Mouse (Mus musculus) limb, embryonic 11.5 days (tissue): ENCODE data around the gene Fam214a. TPM values are rescaled to one million over a fixed set of nuclear protein-coding genes. Genes with fewer than 3 reads are reported as not detected.

Experiments
- ATAC-seq: fragments of 200-750 bp; cut with Nextera tagmentation; 2 replicates; pipeline ENCODE4 v1.8.0; 2017; ENCODE audit warnings: low read depth; ENCODE audit not compliant: insufficient number of reproducible peaks, low FRiP score, low TSS enrichment
- DNase-seq: peaks from one replicate; pipeline ENCODE4 v3.0.0-alpha.2; 2015; ENCODE audit warnings: low spot score
- H3K27ac ChIP-seq: fragments of 300-500 bp; sonication (generic); replicated peaks from 2 replicates; pipeline ENCODE4 v1.5.1; 2014; ENCODE audit warnings: low read depth, mild to moderate bottlenecking, low read length
- H3K27me3 ChIP-seq: fragments of 300-500 bp; sonication (generic); 2 replicates; pipeline ENCODE4 v1.6.1; 2014; ENCODE audit warnings: mild to moderate bottlenecking, low read length, mixed read lengths; ENCODE audit not compliant: control insufficient read depth, insufficient read depth
- H3K36me3 ChIP-seq: fragments of 300-500 bp; sonication (generic); 2 replicates; pipeline ENCODE4 v1.6.1; 2014; ENCODE audit warnings: mild to moderate bottlenecking, low read length, moderate library complexity, mixed read lengths; ENCODE audit not compliant: control insufficient read depth, insufficient read depth
- H3K4me1 ChIP-seq: fragments of 300-500 bp; sonication (generic); 2 replicates; pipeline ENCODE4 v1.6.1; 2014; ENCODE audit warnings: low read length, mixed read lengths; ENCODE audit not compliant: control insufficient read depth, insufficient read depth
- H3K4me2 ChIP-seq: fragments of 300-500 bp; sonication (generic); 2 replicates; pipeline ENCODE4 v1.6.1; 2014; ENCODE audit warnings: low read depth, mild to moderate bottlenecking, moderate library complexity; ENCODE audit not compliant: severe bottlenecking
- H3K4me3 ChIP-seq: fragments of 300-500 bp; sonication (generic); 2 replicates; pipeline ENCODE4 v1.5.1; 2014; ENCODE audit warnings: low read depth, low read length
- H3K9ac ChIP-seq: fragments of 300-500 bp; sonication (generic); 2 replicates; pipeline ENCODE4 v1.6.1; 2014; ENCODE audit warnings: mild to moderate bottlenecking, low read length
- H3K9me3 ChIP-seq: fragments of 300-500 bp; sonication (generic); 2 replicates; pipeline ENCODE4 v1.6.1; 2016; ENCODE audit warnings: low read length; ENCODE audit not compliant: control insufficient read depth
- WGBS: fragments of 180-500 bp; shearing (Covaris S2); extraction: QIAGEN DNeasy Blood & Tissue Kit; methylation state at CpG from one replicate; pipeline ENCODE4 v1.1.7; 2014; 5-methylcytosine and 5-hydroxymethylcytosine counted together
- polyA plus RNA-seq: library from polyadenylated mRNA; unstranded; fragments of >200 nt; fragmentation: Nextera tagmentation; extraction: Ambion mirVana; gene quantifications from 2 replicates; pipeline ENCODE4 v1.2.1, GENCODE M21; 2014

Gene Fam214a
- polyA plus RNA-seq, 1 experiment from 2014 or later, result 7.6 TPM

DNA sequence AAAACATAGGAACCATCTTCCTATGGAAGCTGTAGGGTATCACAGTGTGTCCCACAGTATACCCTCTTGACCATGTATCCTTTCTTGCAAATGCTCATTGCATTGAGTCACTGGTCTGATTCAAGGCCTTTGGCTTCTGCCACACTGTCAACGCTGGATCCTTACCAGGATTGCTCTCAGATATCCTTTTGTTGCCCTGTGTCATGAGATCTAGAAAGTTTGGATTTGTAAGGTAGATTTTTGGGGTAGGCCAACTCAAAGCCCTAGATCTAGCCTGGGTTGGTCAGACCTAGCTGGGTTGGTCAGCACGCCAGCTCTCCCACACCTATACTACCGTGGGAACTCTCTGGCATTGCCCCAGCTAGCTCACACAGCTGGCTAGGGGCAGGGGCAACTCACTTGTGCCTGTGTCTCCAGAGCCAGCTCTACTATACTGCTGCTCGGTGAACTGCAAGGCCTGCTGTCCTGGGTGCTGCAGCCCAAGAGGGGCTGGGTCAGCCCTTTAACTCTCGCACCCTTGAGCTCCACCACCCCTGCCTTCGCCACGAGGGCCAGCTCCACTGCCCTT is 36.3 kb downstream of the Fam214a start:
- H3K4me3 ChIP-seq, result no peak overlapping the region
- H3K36me3 ChIP-seq, result no peaks in the 10 kb centered on the region
- ATAC-seq, result no peak
- H3K9me3 ChIP-seq, result no peaks in the 10 kb centered on the region
- no peak for DNase-seq
- no peaks in the 10 kb centered on the region; the same call in 1 of the 2 replicates for H3K4me1 ChIP-seq
- no peak overlapping the region for H3K9ac ChIP-seq
- WGBS, result 87% methylated on average over 7 of the region's 7 CpGs
- H3K27ac ChIP-seq, result no peak overlapping the region
- no peaks in the 10 kb centered on the region for H3K27me3 ChIP-seq
- no peak overlapping the region for H3K4me2 ChIP-seq

DNA sequence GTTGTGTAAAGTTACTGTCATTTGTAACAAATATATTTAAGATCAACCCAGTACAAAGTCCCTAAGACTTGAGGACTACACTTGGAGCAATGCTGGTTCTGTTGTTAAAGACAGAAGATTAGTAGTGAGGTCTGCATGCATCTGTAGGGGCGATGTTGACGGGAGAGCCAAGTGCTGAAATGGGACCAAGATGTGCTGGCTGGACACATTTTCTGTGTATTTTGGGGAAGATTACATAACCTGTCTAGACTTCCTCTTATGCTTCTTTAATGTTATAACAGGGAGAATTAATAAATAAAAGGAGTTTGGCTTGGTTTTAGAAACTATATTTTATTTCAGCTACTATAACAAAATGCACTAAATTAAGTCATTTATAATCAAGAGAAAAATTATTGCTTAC is 37.3 kb downstream of the Fam214a start:
- Histone ChIP-seq H3K36me3 (no peaks in the 10 kb centered on the region), H3K27me3 (no peaks in the 10 kb centered on the region), H3K27ac (no peak overlapping the region), H3K4me1 (no peaks in the 10 kb centered on the region; the same call in 1 of the 2 replicates), H3K9ac (no peak overlapping the region), H3K4me2 (no peak overlapping the region), H3K9me3 (no peaks in the 10 kb centered on the region), H3K4me3 (no peak overlapping the region)
- DNase-seq (no peak), ATAC-seq (no peak)
- WGBS, result 83% methylated on average over 2 of the region's 2 CpGs

DNA sequence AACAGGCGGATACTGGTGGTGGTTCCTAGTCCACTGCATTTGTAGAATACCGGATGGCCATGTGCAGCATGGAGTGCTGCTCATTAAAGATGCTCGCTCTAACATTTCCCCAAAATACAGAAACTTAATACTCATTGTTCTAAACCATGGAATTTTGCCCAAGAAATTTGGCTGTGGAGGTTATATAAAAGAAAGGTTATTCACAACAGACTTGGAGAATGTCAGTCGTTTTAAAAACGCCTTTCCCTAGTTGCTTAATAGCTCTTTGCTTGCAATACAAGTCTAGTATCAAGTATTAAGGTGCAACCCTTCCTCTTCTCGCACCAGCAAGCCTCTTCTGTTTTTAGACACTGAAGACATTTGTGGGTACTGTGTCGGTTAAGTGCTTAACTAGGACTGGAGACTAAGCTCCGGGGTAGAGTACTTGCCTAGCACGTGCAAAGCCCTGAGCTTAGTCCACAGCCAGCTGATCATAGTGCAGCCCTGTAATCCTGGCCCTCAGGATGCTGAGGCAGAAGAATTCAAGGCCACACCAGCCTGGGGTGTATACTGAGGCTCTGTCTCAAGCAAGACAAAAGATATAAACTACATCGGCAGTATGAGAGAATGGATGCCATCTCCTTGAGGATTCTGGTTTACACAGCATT is 42.0 kb downstream of the Fam214a start:
- WGBS, result 84% methylated on average over 10 of the region's 10 CpGs

DNA sequence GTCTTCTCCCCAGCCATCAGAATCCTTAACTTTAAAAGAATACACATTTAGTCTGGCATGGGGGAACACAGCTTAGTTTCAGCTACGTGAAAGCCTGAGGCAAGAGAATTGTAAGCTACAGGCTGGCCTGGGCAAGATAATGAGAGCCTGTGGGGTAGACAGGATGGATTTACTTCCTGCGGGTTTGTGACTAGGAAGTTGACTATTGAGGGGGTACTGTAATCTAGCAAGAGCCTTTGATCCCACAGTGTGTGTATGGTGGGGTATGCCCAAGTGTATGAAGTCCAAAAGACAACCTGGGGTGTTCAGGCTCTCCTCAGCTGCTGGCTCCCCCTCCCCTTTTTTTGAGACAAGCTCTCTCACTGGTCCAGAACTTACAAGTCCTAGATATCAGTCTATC is 43.7 kb downstream of the Fam214a start:
- no peak overlapping the region for H3K4me2 ChIP-seq
- H3K9me3 ChIP-seq, result no peaks in the 10 kb centered on the region
- no peaks in the 10 kb centered on the region for H3K4me1 ChIP-seq
- H3K36me3 ChIP-seq, result no peaks in the 10 kb centered on the region
- H3K27me3 ChIP-seq, result no peaks in the 10 kb centered on the region
- no peak for DNase-seq
- ATAC-seq, result no peak
- no peak overlapping the region for H3K9ac ChIP-seq
- 61% methylated on average over 2 of the region's 2 CpGs for WGBS
- H3K4me3 ChIP-seq, result no peak overlapping the region
- H3K27ac ChIP-seq, result no peak overlapping the region

More for the DNA sequence above, 42.0 kb downstream of the Fam214a start:
- Histone ChIP-seq H3K4me1 (no peaks in the 10 kb centered on the region), H3K9ac (no peak overlapping the region), H3K27ac (no peak overlapping the region), H3K9me3 (no peaks in the 10 kb centered on the region), H3K27me3 (no peaks in the 10 kb centered on the region), H3K4me2 (no peak overlapping the region), H3K36me3 (no peaks in the 10 kb centered on the region), H3K4me3 (no peak overlapping the region)
- DNase-seq (no peak), ATAC-seq (no peak)

DNA sequence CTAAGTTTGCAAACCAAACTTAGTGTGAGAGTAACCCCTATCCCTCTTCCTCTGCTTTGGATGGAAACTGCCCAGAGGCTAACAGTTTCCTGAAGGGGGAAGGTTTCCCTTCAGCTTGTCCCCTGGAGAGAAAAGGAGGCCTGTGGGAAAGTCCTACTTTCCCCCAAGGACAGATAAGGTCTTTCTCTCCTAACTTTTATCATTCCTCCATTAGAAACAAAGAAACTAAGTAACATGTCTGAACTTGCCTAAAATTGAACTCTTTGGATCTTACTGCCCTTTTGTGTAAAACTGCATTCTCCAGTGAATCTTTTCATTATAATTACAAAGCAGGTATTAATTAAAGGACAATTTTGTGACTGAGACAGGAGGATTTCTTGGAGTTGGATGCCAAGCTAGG is 45.3 kb downstream of the Fam214a start:
- DNase-seq, result no peak
- Histone ChIP-seq H3K27me3 (no peaks in the 10 kb centered on the region), H3K4me3 (no peak overlapping the region), H3K9me3 (no peaks in the 10 kb centered on the region), H3K4me1 (no peaks in the 10 kb centered on the region), H3K4me2 (no peak overlapping the region), H3K36me3 (no peaks in the 10 kb centered on the region), H3K27ac (no peak overlapping the region), H3K9ac (no peak overlapping the region)
- ATAC-seq, result no peak

DNA sequence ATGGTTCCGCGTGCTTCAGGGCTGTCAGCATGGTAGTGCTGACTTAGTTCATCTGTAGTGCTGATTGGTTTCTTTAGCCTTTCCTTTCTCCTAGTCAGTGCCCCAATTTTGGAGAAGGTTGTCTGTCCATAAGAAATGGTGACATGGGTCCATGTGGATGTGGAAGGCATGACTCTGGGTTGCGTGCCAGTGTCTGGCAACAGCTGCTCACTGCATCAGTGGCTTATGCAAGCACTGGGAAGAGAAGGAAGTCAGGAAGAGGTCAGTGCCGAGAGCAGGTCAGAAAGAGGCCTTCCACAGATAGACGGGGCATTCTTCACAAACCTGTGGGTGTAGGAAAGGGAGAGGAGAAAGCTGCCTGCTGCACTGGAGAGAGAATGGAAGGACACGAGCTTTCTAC is 48.3 kb downstream of the Fam214a start:
- Histone ChIP-seq H3K36me3 (no peaks in the 10 kb centered on the region), H3K4me3 (no peak overlapping the region), H3K9ac (no peak overlapping the region), H3K9me3 (no peaks in the 10 kb centered on the region), H3K4me1 (no peaks in the 10 kb centered on the region), H3K4me2 (no peak overlapping the region), H3K27me3 (no peaks in the 10 kb centered on the region), H3K27ac (no peak overlapping the region)
- ATAC-seq, result no peak
- DNase-seq, result no peak
- WGBS, result 87% methylated on average over 6 of the region's 6 CpGs

GRCm38 (mm10) chr9:75001611-75002204 is 49.0 kb downstream of the Fam214a start:
- 88% methylated on average over 5 of the region's 5 CpGs for WGBS
- H3K9ac ChIP-seq, result no peak overlapping the region
- no peaks in the 10 kb centered on the region for H3K9me3 ChIP-seq
- no peaks in the 10 kb centered on the region; the same call in 1 of the 2 replicates for H3K36me3 ChIP-seq
- no peaks in the 10 kb centered on the region for H3K27me3 ChIP-seq
- no peaks in the 10 kb centered on the region for H3K4me1 ChIP-seq
- no peak overlapping the region for H3K27ac ChIP-seq
- H3K4me3 ChIP-seq, result no peak overlapping the region
- no peak overlapping the region for H3K4me2 ChIP-seq
- DNase-seq, result no peak
- ATAC-seq, result no peak

- WGBS, result 64% methylated on average over 3 of the region's 3 CpGs
- Histone ChIP-seq H3K27ac (no peak overlapping the region), H3K9me3 (no peaks in the 10 kb centered on the region), H3K4me1 (no peaks in the 10 kb centered on the region), H3K27me3 (no peaks in the 10 kb centered on the region), H3K9ac (no peak overlapping the region), H3K4me2 (no peak overlapping the region), H3K4me3 (no peak overlapping the region), H3K36me3 (no peaks in the 10 kb centered on the region; the same call in 1 of the 2 replicates)
- DNase-seq, result no peak
- no peak for ATAC-seq
Observed at GRCm38 (mm10) chr9:75002262-75002661, 49.6 kb downstream of the Fam214a start.
